In the genomic region with DNA sequence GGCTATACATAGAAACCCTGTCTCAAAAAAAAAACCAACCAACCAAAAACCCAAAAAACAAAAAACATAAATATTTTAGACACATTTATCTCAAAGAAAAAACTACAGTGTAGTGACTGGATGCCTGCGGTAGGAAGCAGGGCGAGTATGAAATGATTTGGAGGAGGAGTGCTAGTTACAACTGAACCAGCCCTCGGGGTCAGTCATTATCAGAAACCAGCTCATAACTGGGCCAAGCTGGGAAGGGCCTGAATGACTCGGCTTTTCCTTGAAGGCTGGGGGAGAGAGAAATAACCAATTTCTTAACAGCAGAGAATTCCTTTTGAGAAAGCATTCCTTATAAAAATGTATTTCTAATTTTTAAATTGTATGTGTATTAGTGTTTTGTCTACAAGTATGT, we compare ENCODE assay signal across 15 mouse cellular contexts. TPM values are rescaled to one million over a fixed set of nuclear protein-coding genes. Genes with fewer than 3 reads are reported as not detected.
A peak's percentile ranks its signal among the peaks of the same experiment; 100 is the strongest.
DNase-seq lines count a peak whose midpoint lies in the region; ATAC-seq lines count a peak whose summit lies in the region.
"Had no signal": no experiment of that assay in that cellular context is flagged by ENCODE, and none has a peak within 500 bp of the region (broad histone marks: within the 10 kb centered on the region; RNA-seq: fewer than 3 reads in every experiment).

No protein-coding gene starts in this region.

- ATAC-seq in kidney, embryonic 15.5 days (replicated peaks; ENCODE audit: low FRiP score) = no peak
- peak; percentile 42 for ATAC-seq in liver, embryonic 15.5 days (ENCODE audit: insufficient read depth)

- H3K4me2 ChIP-seq in kidney, embryonic 15.5 days = no peak overlapping the region
- H3K4me2 ChIP-seq in liver, embryonic 15.5 days = peak overlapping the region; percentile 47
- H3K4me2 ChIP-seq: forebrain, embryonic 12.5 days; hindbrain, embryonic 15.5 days had no signal

- DNase-seq in kidney, adult 11 months = no peak
- peak; percentile 20 for DNase-seq in MEL-GATA-1-ER (ENCODE audit: extremely low read depth, low read depth)
- DNase-seq in right cerebral cortex, adult 18-20 months = no peak
- no peak for DNase-seq in layer of hippocampus, postnatal 10 days (ENCODE audit: low spot score in 2 of 2)
- DNase-seq: cerebellum, adult 2 months; gastrocnemius, postnatal 10 days; kidney, postnatal 10 days; right cerebral cortex, postnatal 14 days had no signal

- H3K27ac ChIP-seq in kidney, embryonic 15.5 days = 0 out of 2 replicates have a peak overlapping the region, but pooled peaks have one; percentile 41
- peak overlapping the region; percentile 98 for H3K27ac ChIP-seq in liver, embryonic 15.5 days (replicated peaks)
- H3K27ac ChIP-seq: forebrain, embryonic 12.5 days; hindbrain, embryonic 15.5 days; macrophage had no signal

- H3K9me3 ChIP-seq in kidney, embryonic 15.5 days (replicated peaks) = peaks cover 7% of the 10 kb centered on the region; the same call in 1 of the 2 replicates
- H3K9me3 ChIP-seq in erythroblast, embryonic 14.5 days (ENCODE audit: control insufficient read depth, low read length) = peaks cover 14% of the 10 kb centered on the region
- H3K9me3 ChIP-seq in liver, embryonic 15.5 days (replicated peaks) = peaks cover 7% of the 10 kb centered on the region
- H3K9me3 ChIP-seq: hindbrain, embryonic 15.5 days had no signal

- H3K27me3 ChIP-seq in kidney, embryonic 15.5 days = no peaks in the 10 kb centered on the region
- H3K27me3 ChIP-seq in erythroblast, embryonic 14.5 days (ENCODE audit: control insufficient read depth) = peaks cover 3% of the 10 kb centered on the region; the same call in 1 of the 2 replicates
- no peaks in the 10 kb centered on the region for H3K27me3 ChIP-seq in liver, embryonic 15.5 days
- H3K27me3 ChIP-seq: forebrain, embryonic 12.5 days; hindbrain, embryonic 15.5 days had no signal

- H3K36me3 ChIP-seq in kidney, embryonic 15.5 days = peaks cover 56% of the 10 kb centered on the region
- H3K36me3 ChIP-seq in erythroblast, embryonic 14.5 days (ENCODE audit: control insufficient read depth) = peaks cover 87% of the 10 kb centered on the region
- peaks cover 46% of the 10 kb centered on the region for H3K36me3 ChIP-seq in liver, embryonic 15.5 days (replicated peaks)

- no peak overlapping the region for H3K4me3 ChIP-seq in kidney, embryonic 15.5 days (replicated peaks)
- H3K4me3 ChIP-seq in erythroblast, embryonic 14.5 days (replicated peaks) = peak overlapping the region; percentile 35
- no peak overlapping the region for H3K4me3 ChIP-seq in liver, embryonic 15.5 days (replicated peaks)
- H3K4me3 ChIP-seq: forebrain, embryonic 12.5 days; hindbrain, embryonic 15.5 days; left cerebral cortex, adult 2 months had no signal

- 76% methylated on average over 4 of the region's 4 CpGs for WGBS in kidney, embryonic 15.5 days
- 26% methylated on average over 4 of the region's 4 CpGs for WGBS in liver, embryonic 15.5 days (ENCODE audit: insufficient replicate concordance)

- H3K4me1 ChIP-seq in kidney, embryonic 15.5 days = peaks cover 57% of the 10 kb centered on the region
- H3K4me1 ChIP-seq in erythroblast, embryonic 14.5 days (ENCODE audit: control insufficient read depth) = peaks cover 73% of the 10 kb centered on the region
- H3K4me1 ChIP-seq in liver, embryonic 15.5 days (replicated peaks) = peaks cover 64% of the 10 kb centered on the region

- H3K9ac ChIP-seq in kidney, embryonic 15.5 days = no peak overlapping the region
- H3K9ac ChIP-seq in liver, embryonic 15.5 days = peak overlapping the region; percentile 20; the same call in 1 of the 2 replicates
- H3K9ac ChIP-seq: forebrain, embryonic 12.5 days; hindbrain, embryonic 15.5 days had no signal

RNA-seq across cellular contexts. Expression of gene Tpm1, which starts 11.5 kb away (rescaled TPM):
- 533 and 589 TPM in 2 replicates for polyA plus RNA-seq in kidney, embryonic 15.5 days (2015; fragmentation: Nextera tagmentation; extraction: Ambion mirVana)
- polyA plus RNA-seq in erythroblast, embryonic 14.5 days (2012) = 12.8 and 14.1 TPM in 2 replicates
- 117 and 136 TPM in 2 replicates for polyA plus RNA-seq in liver, embryonic 15.5 days (2015; fragmentation: Nextera tagmentation; extraction: Ambion mirVana)
- 100 to 1,000 TPM; 195 to 211 TPM for total RNA-seq in layer of hippocampus, postnatal 10 days (2021)
